Mouse (Mus musculus) heart, adult 2 months (tissue): Measurements from ENCODE around the gene Sec14l4. TPM values are rescaled to one million over a fixed set of nuclear protein-coding genes. Genes with fewer than 3 reads are reported as not detected.

ENCODE experiments used
- DNase-seq, 2 experiments: peaks; one replicate each; pipeline ENCODE4 v3.0.0; 2021
- H3K27ac ChIP-seq: fragments of 200-600 bp; 2 replicates; pipeline ENCODE4 v1.8.1; 2022
- H3K27me3 ChIP-seq: fragments of 200-500 bp; 2 replicates; pipeline ENCODE4 v1.6.1; 2012; ENCODE audit warnings: mild to moderate bottlenecking, low read length, inconsistent platforms, mixed read lengths; ENCODE audit not compliant: control insufficient read depth, insufficient read depth
- H3K36me3 ChIP-seq: fragments of 200-500 bp; 2 replicates; pipeline ENCODE4 v1.6.1; 2012; ENCODE audit warnings: low read length, inconsistent platforms; ENCODE audit not compliant: control insufficient read depth, insufficient read depth
- H3K4me1 ChIP-seq: fragments of 200-500 bp; 2 replicates; pipeline ENCODE4 v1.6.1; 2011; ENCODE audit warnings: low read length; ENCODE audit not compliant: control insufficient read depth, insufficient read depth
- H3K4me3 ChIP-seq: fragments of 200-600 bp; 2 replicates; pipeline ENCODE4 v1.8.1; 2022
- H3K79me2 ChIP-seq: fragments of 200-500 bp; replicated peaks from 2 replicates; pipeline ENCODE4 v1.6.1; 2012; ENCODE audit warnings: mild to moderate bottlenecking, inconsistent platforms, low read length, moderate library complexity, mixed read lengths; ENCODE audit not compliant: control insufficient read depth, insufficient read depth
- H3K9ac ChIP-seq: fragments of 200-500 bp; 2 replicates; pipeline ENCODE4 v1.6.1; 2012; ENCODE audit warnings: low read depth, mild to moderate bottlenecking, control low read depth, inconsistent platforms, low read length, mixed read lengths
- CTCF ChIP-seq: fragments of 200-600 bp; IDR thresholded peaks from 2 replicates; pipeline ENCODE4 v1.8.1; 2022; ENCODE audit warnings: antibody characterized with exemption, mild to moderate bottlenecking, moderate library complexity
- EP300 ChIP-seq: fragments of 200-500 bp; IDR thresholded peaks from 2 replicates; pipeline ENCODE4 v1.6.1; 2011; ENCODE audit warnings: low read depth, low read length, control low read depth; ENCODE audit not compliant: insufficient read depth
- POLR2A ChIP-seq: fragments of 200-500 bp; IDR thresholded peaks from 2 replicates; pipeline ENCODE4 v1.6.1; 2011; ENCODE audit warnings: mild to moderate bottlenecking, low read depth, low read length, control low read depth; ENCODE audit not compliant: insufficient read depth
- WGBS: fragments of 180-500 bp; shearing (Covaris S2); methylation state at CpG from one replicate; pipeline ENCODE4 v1.1.7; 2018; 5-methylcytosine and 5-hydroxymethylcytosine counted together
- intact Hi-C: fragments of 180-260 bp; cut with DNase I; formaldehyde crosslinking; loops from one replicate; pipeline ENCODE4 v1.15.1; 2025
- polyA plus RNA-seq: library from polyadenylated mRNA; depleted of rRNA; stranded (reverse); fragments of >200 nt; gene quantifications from 2 replicates; pipeline ENCODE4 v1.2.3, GENCODE M21; 2012
- total RNA-seq, 2 experiments: library from RNA; stranded (reverse); gene quantifications; 2 replicates each; pipeline ENCODE4 v1.2.3; 2021

The Sec14l4 gene
- total and polyA plus RNA-seq, 3 experiments, result 0.14 to 0.57 (median 0.47) TPM

DNA sequence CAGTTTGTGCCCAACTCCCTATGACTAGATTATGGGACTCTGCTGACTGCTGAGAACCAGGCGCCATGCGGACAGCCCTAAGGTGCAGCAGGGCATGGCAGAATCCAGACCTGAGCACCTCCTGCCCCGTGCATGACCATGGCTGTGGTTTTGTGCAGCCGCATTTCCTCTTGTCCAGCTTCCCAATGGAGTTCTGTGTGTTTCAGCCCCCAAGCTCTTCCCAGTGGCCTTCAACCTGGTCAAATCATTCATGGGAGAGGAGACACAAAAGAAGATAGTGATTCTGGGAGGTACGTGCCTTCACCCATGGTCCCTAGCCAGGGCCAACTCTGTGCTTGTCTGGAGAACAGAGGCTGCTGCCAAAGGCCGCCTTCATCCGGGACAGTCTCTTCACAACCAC, 11.8 kb downstream of the Sec14l4 start:
- WGBS, result 88% methylated on average over 7 of the region's 7 CpGs
- no peaks in the 10 kb centered on the region for H3K27me3 ChIP-seq
- H3K4me3 ChIP-seq, result no peak overlapping the region
- no peaks in the 10 kb centered on the region for H3K79me2 ChIP-seq
- no peaks in the 10 kb centered on the region for H3K4me1 ChIP-seq
- no peak for TF ChIP-seq CTCF
- no peak for TF ChIP-seq EP300
- TF ChIP-seq POLR2A, result no peak
- H3K27ac ChIP-seq, result no peak overlapping the region
- H3K9ac ChIP-seq, result no peak overlapping the region
- DNase-seq, result no peak
- no peaks in the 10 kb centered on the region for H3K36me3 ChIP-seq
- intact Hi-C loops, result no loop called here

DNA sequence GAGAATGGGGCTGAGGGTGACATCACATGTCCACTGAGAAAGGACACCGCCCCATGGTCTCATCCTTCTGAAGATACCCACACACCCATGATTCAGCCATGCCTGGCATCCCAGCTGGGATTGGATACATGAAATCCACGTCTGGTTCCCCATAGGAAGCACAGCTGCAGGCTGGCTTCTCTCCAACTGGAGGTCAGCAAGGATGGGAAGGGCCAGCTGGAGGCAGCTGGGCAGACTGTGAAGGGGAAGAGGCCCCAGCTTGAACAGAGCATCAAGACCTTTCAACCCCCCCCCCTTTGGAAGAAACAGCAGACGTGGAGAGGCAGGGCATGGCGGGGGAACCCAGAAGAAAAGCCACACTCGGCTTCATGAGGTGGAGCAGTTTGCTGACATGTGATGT, 15.3 kb downstream of the Sec14l4 start:
- no peaks in the 10 kb centered on the region for H3K79me2 ChIP-seq
- H3K36me3 ChIP-seq, result no peaks in the 10 kb centered on the region
- H3K27ac ChIP-seq, result no peak overlapping the region
- no peaks in the 10 kb centered on the region for H3K4me1 ChIP-seq
- DNase-seq, result no peak
- no peak for TF ChIP-seq CTCF
- no peak for TF ChIP-seq POLR2A
- no peak for TF ChIP-seq EP300
- no peaks in the 10 kb centered on the region for H3K27me3 ChIP-seq
- no peak overlapping the region for H3K9ac ChIP-seq
- intact Hi-C loops, result no loop called here
- no peak overlapping the region for H3K4me3 ChIP-seq
- WGBS, result 68% methylated on average over 5 of the region's 5 CpGs

DNA sequence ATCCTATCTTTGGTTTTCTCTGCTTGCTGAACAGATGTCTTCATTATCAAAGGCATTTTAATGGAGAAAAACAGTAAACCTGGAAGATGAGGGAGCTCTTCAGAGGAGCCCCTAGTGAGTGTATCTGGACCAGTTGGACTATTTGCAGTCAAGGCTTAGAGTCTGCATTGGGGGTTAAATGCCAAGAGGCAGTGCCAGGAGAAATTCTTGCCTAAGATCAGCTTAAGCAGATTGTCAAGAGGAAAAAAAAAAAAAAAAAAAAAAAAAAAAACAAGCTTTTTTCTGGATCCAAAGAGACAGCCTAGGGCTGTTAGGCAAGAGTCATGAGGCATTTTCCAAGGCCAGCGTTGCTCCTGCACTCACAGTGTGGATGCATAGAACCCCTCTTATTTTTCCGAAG, 16.5 kb downstream of the Sec14l4 start:
- no peaks in the 10 kb centered on the region for H3K36me3 ChIP-seq
- H3K4me3 ChIP-seq, result no peak overlapping the region
- no peak for DNase-seq
- no peaks in the 10 kb centered on the region for H3K27me3 ChIP-seq
- H3K9ac ChIP-seq, result no peak overlapping the region
- TF ChIP-seq CTCF (no peak), POLR2A (no peak), EP300 (no peak)
- intact Hi-C loops, result no loop called here
- WGBS, result 93% methylated on average over 2 of the region's 2 CpGs
- no peaks in the 10 kb centered on the region for H3K4me1 ChIP-seq
- H3K79me2 ChIP-seq, result no peaks in the 10 kb centered on the region
- H3K27ac ChIP-seq, result no peak overlapping the region

DNA sequence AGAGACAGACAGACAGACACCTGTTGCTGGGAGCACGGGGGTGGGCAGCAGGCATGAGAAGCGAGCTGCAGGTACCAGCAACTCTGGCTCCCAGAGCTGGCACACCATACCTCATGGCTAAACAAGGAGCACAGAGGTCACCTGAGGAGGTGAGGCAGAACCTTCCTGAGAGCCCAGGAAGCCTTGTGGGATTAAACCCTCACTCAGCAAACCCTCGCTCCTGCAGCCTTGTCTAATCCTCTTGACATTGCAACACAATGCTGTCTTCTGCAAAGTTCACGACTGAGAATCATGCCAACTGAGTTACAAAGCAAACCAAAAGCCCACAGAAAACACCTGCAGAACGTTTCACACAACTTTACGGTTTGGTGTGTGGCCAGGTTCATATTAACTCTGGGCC, 17.2 kb downstream of the Sec14l4 start:
- intact Hi-C loops, result no loop called here
- Histone ChIP-seq H3K9ac (no peak overlapping the region), H3K4me3 (no peak overlapping the region), H3K79me2 (no peaks in the 10 kb centered on the region), H3K27ac (no peak overlapping the region), H3K36me3 (no peaks in the 10 kb centered on the region), H3K27me3 (no peaks in the 10 kb centered on the region), H3K4me1 (no peaks in the 10 kb centered on the region)
- TF ChIP-seq EP300 (no peak), POLR2A (no peak), CTCF (no peak)
- no peak for DNase-seq
- WGBS, result 89% methylated on average over 6 of the region's 6 CpGs

DNA sequence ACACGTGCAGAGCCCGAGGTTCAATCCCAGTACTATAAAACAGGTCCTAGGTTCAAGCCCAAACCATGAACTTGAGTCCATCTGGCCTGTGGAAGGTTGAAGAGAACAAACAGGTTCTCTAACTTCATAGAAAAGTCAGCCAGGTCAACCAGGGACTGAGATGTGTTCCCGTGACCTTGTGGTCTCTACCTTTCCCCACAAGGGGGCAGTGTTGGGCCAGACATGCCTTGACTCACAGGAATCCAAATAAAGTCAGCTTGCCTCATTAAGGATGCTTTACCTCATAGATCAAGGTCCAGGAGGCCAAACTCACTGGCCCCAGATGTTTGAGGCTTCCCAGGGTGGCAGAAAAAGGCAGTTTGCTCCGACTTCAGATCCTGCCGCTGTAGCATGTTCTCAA, 22.3 kb downstream of the Sec14l4 start:
- Histone ChIP-seq H3K36me3 (no peaks in the 10 kb centered on the region), H3K27me3 (no peaks in the 10 kb centered on the region), H3K4me1 (no peaks in the 10 kb centered on the region), H3K79me2 (no peaks in the 10 kb centered on the region), H3K4me3 (no peak overlapping the region), H3K9ac (no peak overlapping the region), H3K27ac (no peak overlapping the region)
- intact Hi-C loops, result loop anchor here (2.0 kb wide), 1 partner anchor 29 kb away; no protein-coding TSS in a partner anchor
- whole genome bisulfite sequencing, result 20% methylated on average over 5 of the region's 5 CpGs
- DNase-seq, result peak; percentile 40 to 65
- TF ChIP-seq POLR2A, result no peak
- TF ChIP-seq CTCF, result peak; percentile 94
- TF ChIP-seq EP300, result 0 out of 2 replicates have a peak, but pooled peaks have one; percentile 23

DNA sequence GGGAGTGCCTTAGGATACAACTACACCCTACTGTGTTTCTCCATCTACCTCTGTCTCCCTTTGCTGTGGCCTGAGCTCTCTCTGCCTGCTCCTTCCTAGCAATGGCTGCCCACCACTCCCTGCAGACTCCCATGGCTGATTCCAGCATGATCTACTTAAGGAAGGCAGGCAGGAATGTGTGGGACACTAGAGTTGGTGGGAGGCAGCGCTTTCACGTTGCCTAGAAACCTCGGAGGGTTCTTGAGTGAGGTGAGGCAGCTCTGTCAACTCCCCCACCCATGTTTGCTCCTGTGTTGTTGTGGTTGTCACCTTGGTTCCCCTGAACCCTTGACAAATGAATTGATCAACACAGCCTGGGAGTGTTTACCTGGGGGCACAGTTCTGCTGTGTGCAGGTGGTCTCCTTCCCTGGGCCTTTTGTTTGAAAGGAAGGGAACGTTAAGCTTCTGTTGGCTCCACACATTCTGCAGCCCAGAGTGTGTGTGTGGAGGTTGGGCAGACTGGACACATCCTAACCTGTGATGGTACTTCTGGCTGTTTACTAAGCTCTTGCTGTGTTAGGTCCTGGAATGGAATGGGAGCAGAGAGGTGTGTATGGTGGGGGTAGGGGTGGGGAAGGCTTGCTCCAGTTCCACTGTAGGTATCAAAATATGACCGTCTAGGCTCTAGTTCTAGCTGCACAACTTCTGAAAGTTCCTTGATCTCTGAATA, 29.8 kb downstream of the Sec14l4 start:
- H3K4me3 ChIP-seq, result no peak overlapping the region
- TF ChIP-seq POLR2A (no peak), EP300 (no peak), CTCF (no peak)
- no peak overlapping the region for H3K27ac ChIP-seq
- no peaks in the 10 kb centered on the region for H3K36me3 ChIP-seq
- no peaks in the 10 kb centered on the region for H3K4me1 ChIP-seq
- intact Hi-C loops, result no loop called here
- no peak overlapping the region for H3K9ac ChIP-seq
- 67% methylated on average over 5 of the region's 5 CpGs for WGBS
- DNase-seq, result no peak
- no peaks in the 10 kb centered on the region for H3K79me2 ChIP-seq
- peaks cover 2% of the 10 kb centered on the region; the same call in 1 of the 2 replicates for H3K27me3 ChIP-seq
